Mouse (Mus musculus) embryonic fibroblast, embryonic 13.5 days (primary cell): ENCODE data around the gene Spon1. TPM values are rescaled to one million over a fixed set of nuclear protein-coding genes. Genes with fewer than 3 reads are reported as not detected.

ENCODE experiments used
- H3K27ac ChIP-seq: 2 replicates; pipeline ENCODE4 v1.5.1; 2012; ENCODE audit warnings: low read length, control low read depth, inconsistent platforms; ENCODE audit not compliant: insufficient read depth
- H3K4me1 ChIP-seq: 2 replicates; pipeline ENCODE4 v1.6.1; 2011; ENCODE audit warnings: low read length; ENCODE audit not compliant: control insufficient read depth, insufficient read depth
- H3K4me3 ChIP-seq: 2 replicates; pipeline ENCODE4 v1.5.1; 2011; ENCODE audit warnings: mild to moderate bottlenecking, control low read depth, low read length; ENCODE audit not compliant: insufficient read depth
- CTCF ChIP-seq: IDR thresholded peaks from 2 replicates; pipeline ENCODE4 v1.5.1; 2011; ENCODE audit warnings: mild to moderate bottlenecking, control low read depth, low read length, moderate library complexity, borderline replicate concordance; ENCODE audit not compliant: insufficient read depth
- POLR2A ChIP-seq: IDR thresholded peaks from 2 replicates; pipeline ENCODE4 v1.6.1; 2011; ENCODE audit warnings: low read depth, mild to moderate bottlenecking, control low read depth, low read length, moderate library complexity
- polyA plus RNA-seq: library from polyadenylated mRNA; stranded (reverse); fragments of >200 nt; gene quantifications from 2 replicates; pipeline ENCODE4 v1.2.4, GENCODE M21; 2011; ENCODE audit warnings: low read depth; ENCODE audit not compliant: missing spikeins, insufficient read length

The Spon1 gene
- polyA plus RNA-seq, 1 experiment: 0.56 TPM

- Histone ChIP-seq H3K4me3 (no peak overlapping the region), H3K4me1 (no peaks in the 10 kb centered on the region), H3K27ac (no peak overlapping the region)
Observed at GRCm38 (mm10) chr7:113743982-113744381, 21.8 kb upstream of the Spon1 start.

GRCm38 (mm10) chr7:113756616-113757015, 9.2 kb upstream of the Spon1 start:
- no peaks in the 10 kb centered on the region for H3K4me1 ChIP-seq
- no peak overlapping the region for H3K27ac ChIP-seq
- no peak overlapping the region for H3K4me3 ChIP-seq
- TF ChIP-seq CTCF: no peak
- TF ChIP-seq POLR2A: no peak

More at GRCm38 (mm10) chr7:113743982-113744381, 21.8 kb upstream of the Spon1 start:
- TF ChIP-seq CTCF (no peak), POLR2A (no peak)

- TF ChIP-seq POLR2A (no peak), CTCF (peak; percentile 88; the same call in 1 of the 2 replicates)
- H3K27ac ChIP-seq: no peak overlapping the region
- no peak overlapping the region for H3K4me3 ChIP-seq
- H3K4me1 ChIP-seq: no peaks in the 10 kb centered on the region
Observed at GRCm38 (mm10) chr7:113759212-113759611, 6.6 kb upstream of the Spon1 start.

- TF ChIP-seq POLR2A (no peak), CTCF (no peak)
- Histone ChIP-seq H3K27ac (no peak overlapping the region), H3K4me3 (no peak overlapping the region), H3K4me1 (no peaks in the 10 kb centered on the region)
Observed at GRCm38 (mm10) chr7:113765133-113765532, 665 bp upstream of the Spon1 start.

- TF ChIP-seq POLR2A (no peak), CTCF (no peak)
- H3K4me1 ChIP-seq: no peaks in the 10 kb centered on the region
- peak overlapping the region; percentile 36 for H3K4me3 ChIP-seq
- H3K27ac ChIP-seq: no peak overlapping the region
Observed at GRCm38 (mm10) chr7:113766498-113766941, 722 bp downstream of the Spon1 start.

GRCm38 (mm10) chr7:113767546-113767945, 1.7 kb downstream of the Spon1 start:
- TF ChIP-seq POLR2A: no peak
- no peak for TF ChIP-seq CTCF
- H3K4me3 ChIP-seq: no peak overlapping the region
- H3K27ac ChIP-seq: no peak overlapping the region

GRCm38 (mm10) chr7:113768174-113768935, 2.6 kb downstream of the Spon1 start:
- no peak overlapping the region for H3K4me3 ChIP-seq
- TF ChIP-seq POLR2A (no peak), CTCF (no peak)
- no peaks in the 10 kb centered on the region for H3K4me1 ChIP-seq
- no peak overlapping the region for H3K27ac ChIP-seq

More at GRCm38 (mm10) chr7:113767546-113767945, 1.7 kb downstream of the Spon1 start:
- no peaks in the 10 kb centered on the region for H3K4me1 ChIP-seq

GRCm38 (mm10) chr7:113769281-113769680, 3.5 kb downstream of the Spon1 start:
- H3K4me3 ChIP-seq: no peak overlapping the region
- no peak for TF ChIP-seq CTCF
- no peak for TF ChIP-seq POLR2A
- H3K27ac ChIP-seq: no peak overlapping the region
- no peaks in the 10 kb centered on the region for H3K4me1 ChIP-seq

GRCm38 (mm10) chr7:113772135-113772534, 6.3 kb downstream of the Spon1 start:
- TF ChIP-seq CTCF (no peak), POLR2A (no peak)
- no peak overlapping the region for H3K4me3 ChIP-seq
- no peak overlapping the region for H3K27ac ChIP-seq
- H3K4me1 ChIP-seq: no peaks in the 10 kb centered on the region

GRCm38 (mm10) chr7:113773436-113773835, 7.6 kb downstream of the Spon1 start:
- no peak for TF ChIP-seq POLR2A
- no peak for TF ChIP-seq CTCF
- no peak overlapping the region for H3K4me3 ChIP-seq
- no peaks in the 10 kb centered on the region for H3K4me1 ChIP-seq
- H3K27ac ChIP-seq: no peak overlapping the region

GRCm38 (mm10) chr7:113774039-113774438, 8.2 kb downstream of the Spon1 start:
- no peak for TF ChIP-seq POLR2A
- TF ChIP-seq CTCF: peak; percentile 65; the same call in 1 of the 2 replicates
- Histone ChIP-seq H3K4me1 (no peaks in the 10 kb centered on the region), H3K27ac (no peak overlapping the region), H3K4me3 (no peak overlapping the region)
